ENCODE assay signal across 8 mouse cellular contexts in genomic region chr17:15375701-15376493, GRCm38 (mm10). TPM values are rescaled to one million over a fixed set of nuclear protein-coding genes. Genes with fewer than 3 reads are reported as not detected.
DNase-seq lines count a peak whose midpoint lies in the region; ATAC-seq and TF ChIP-seq lines count a peak whose summit lies in the region.

No protein-coding gene starts in this region.

- H3K9me3 ChIP-seq in embryonic facial prominence, embryonic 10.5 days, result no peaks in the 10 kb centered on the region
- no peaks in the 10 kb centered on the region for H3K9me3 ChIP-seq in heart, embryonic 10.5 days
- no peaks in the 10 kb centered on the region for H3K9me3 ChIP-seq in midbrain, embryonic 16.5 days (replicated peaks; ENCODE audit: control insufficient read depth, low read length, poor library complexity, severe bottlenecking)
- H3K9me3 ChIP-seq in stomach, embryonic 14.5 days (ENCODE audit: control insufficient read depth, low read depth, low read length), result no peaks in the 10 kb centered on the region

- peak; percentile 71; the same call in 1 of the 2 replicates for TF ChIP-seq POLR2A in liver, adult 2 months (IDR thresholded peaks at IDR 0.05; ENCODE audit: extremely low read depth, insufficient read depth, low read length)

- TF ChIP-seq CTCF in liver, adult 2 months (IDR thresholded peaks at IDR 0.05; ENCODE audit: low read depth, low read length), result no peak

- H3K4me1 ChIP-seq in embryonic facial prominence, embryonic 10.5 days, result peaks cover 90% of the 10 kb centered on the region
- peaks cover 50% of the 10 kb centered on the region for H3K4me1 ChIP-seq in heart, embryonic 10.5 days
- H3K4me1 ChIP-seq in liver, adult 2 months (ENCODE audit: control insufficient read depth, insufficient read depth, low read length), result peaks cover 29% of the 10 kb centered on the region
- peaks cover 49% of the 10 kb centered on the region for H3K4me1 ChIP-seq in midbrain, embryonic 16.5 days (ENCODE audit: control insufficient read depth, insufficient read depth, low read length)
- H3K4me1 ChIP-seq in stomach, embryonic 14.5 days (ENCODE audit: control insufficient read depth, insufficient read depth, low read length), result peaks cover 45% of the 10 kb centered on the region

- under 1% methylated on average over 69 of the region's 69 CpGs for WGBS in embryonic facial prominence, embryonic 10.5 days
- WGBS in heart, embryonic 10.5 days, result under 1% methylated on average over 59 of the region's 69 CpGs
- WGBS in liver, adult 2 months, result under 1% methylated on average over 66 of the region's 69 CpGs
- WGBS in midbrain, embryonic 16.5 days, result under 1% methylated on average over 68 of the region's 69 CpGs
- under 1% methylated on average over 69 of the region's 69 CpGs for WGBS in stomach, embryonic 14.5 days

- peak overlapping the region; percentile 70 for H3K4me2 ChIP-seq in midbrain, embryonic 16.5 days (ENCODE audit: low read length)
- H3K4me2 ChIP-seq in stomach, embryonic 14.5 days (replicated peaks; ENCODE audit: low read depth, low read length), result peak overlapping the region; percentile 91

- peak overlapping the region; percentile 93 for H3K9ac ChIP-seq in liver, adult 2 months (ENCODE audit: low read depth, low read length)
- peak overlapping the region; percentile 89 for H3K9ac ChIP-seq in midbrain, embryonic 16.5 days (ENCODE audit: low read depth, low read length)
- peak overlapping the region; percentile 78 for H3K9ac ChIP-seq in stomach, embryonic 14.5 days (replicated peaks; ENCODE audit: low read depth, low read length)

- H3K79me2 ChIP-seq in liver, adult 2 months (ENCODE audit: control insufficient read depth, insufficient read depth, low read length), result no peaks in the 10 kb centered on the region

- peak; percentile 68 for ATAC-seq in midbrain, embryonic 16.5 days
- ATAC-seq in stomach, embryonic 14.5 days (ENCODE audit: insufficient number of reproducible peaks, insufficient read depth, low FRiP score, low read depth), result peak; percentile 24

- peak overlapping the region; percentile 71 for H3K4me3 ChIP-seq in embryonic facial prominence, embryonic 10.5 days
- H3K4me3 ChIP-seq in heart, embryonic 10.5 days, result peak overlapping the region; percentile 67
- H3K4me3 ChIP-seq in liver, adult 2 months (ENCODE audit: insufficient read depth, low read depth, low read length), result peak overlapping the region; percentile 84
- H3K4me3 ChIP-seq in midbrain, embryonic 16.5 days (ENCODE audit: low read depth, low read length), result peak overlapping the region; percentile 71
- H3K4me3 ChIP-seq in stomach, embryonic 14.5 days (ENCODE audit: low read depth, low read length), result peak overlapping the region; percentile 69

- peak overlapping the region; percentile 87 for H3K27ac ChIP-seq in embryonic facial prominence, embryonic 10.5 days (replicated peaks)
- H3K27ac ChIP-seq in heart, embryonic 10.5 days, result peak overlapping the region; percentile 81
- H3K27ac ChIP-seq in liver, adult 2 months (replicated peaks; ENCODE audit: insufficient read depth, low read depth, low read length), result peak overlapping the region; percentile 74
- peak overlapping the region; percentile 97 for H3K27ac ChIP-seq in midbrain, embryonic 16.5 days (ENCODE audit: low read length)
- peak overlapping the region; percentile 75 for H3K27ac ChIP-seq in stomach, embryonic 14.5 days (ENCODE audit: low read length)

- peak; percentile 5 for DNase-seq in thymus, postnatal 0 days (ENCODE audit: low spot score)
- DNase-seq in thymus, adult 18-20 months, result no peak
- DNase-seq in embryonic facial prominence, embryonic 10.5 days (ENCODE audit: low spot score), result peak; percentile 80
- no peak for DNase-seq in heart, embryonic 10.5 days (ENCODE audit: low spot score)
- peak; percentile 84 to 92 for DNase-seq in kidney, adult 8-10 months
- peak; percentile 81 for DNase-seq in liver, adult 2 months (ENCODE audit: extremely low read depth, low read depth, low spot score)

- peaks cover 97% of the 10 kb centered on the region for H3K27me3 ChIP-seq in embryonic facial prominence, embryonic 10.5 days (replicated peaks; ENCODE audit: low read depth, poor library complexity, severe bottlenecking)
- H3K27me3 ChIP-seq in heart, embryonic 10.5 days (ENCODE audit: insufficient read depth, poor library complexity, severe bottlenecking), result peaks cover 94% of the 10 kb centered on the region
- H3K27me3 ChIP-seq in liver, adult 2 months (ENCODE audit: control insufficient read depth, insufficient read depth, low read length), result no peaks in the 10 kb centered on the region
- no peaks in the 10 kb centered on the region for H3K27me3 ChIP-seq in midbrain, embryonic 16.5 days (ENCODE audit: control insufficient read depth, insufficient read depth, low read depth, low read length)
- H3K27me3 ChIP-seq in stomach, embryonic 14.5 days (ENCODE audit: control insufficient read depth, insufficient read depth, low read length), result 0 out of 2 replicates have a peak, but pooled peaks cover 7% of the 10 kb centered on the region

- peaks cover 9% of the 10 kb centered on the region for H3K36me3 ChIP-seq in embryonic facial prominence, embryonic 10.5 days (replicated peaks)
- H3K36me3 ChIP-seq in heart, embryonic 10.5 days, result no peaks in the 10 kb centered on the region
- no peaks in the 10 kb centered on the region for H3K36me3 ChIP-seq in liver, adult 2 months (ENCODE audit: control insufficient read depth, insufficient read depth, low read length)
- no peaks in the 10 kb centered on the region for H3K36me3 ChIP-seq in midbrain, embryonic 16.5 days (ENCODE audit: control insufficient read depth, insufficient read depth, low read length)
- no peaks in the 10 kb centered on the region for H3K36me3 ChIP-seq in stomach, embryonic 14.5 days (ENCODE audit: control insufficient read depth, insufficient read depth, low read length)

RNA-seq across cellular contexts. Expression of gene Dll1, which starts 0.8 kb away (rescaled TPM):
- 4.2 and 4.7 TPM in 2 replicates for polyA plus RNA-seq in thymus, postnatal 0 days (2015; fragmentation: Nextera tagmentation; extraction: Ambion mirVana)
- polyA plus RNA-seq in embryonic facial prominence, embryonic 10.5 days (2016; fragmentation: Nextera tagmentation; extraction: Ambion mirVana), result 13.2 and 22.1 TPM in 2 replicates
- polyA plus RNA-seq in heart, embryonic 10.5 days (2016; fragmentation: Nextera tagmentation; extraction: Ambion mirVana), result 4.9 and 9.7 TPM in 2 replicates
- 4.0 and 4.6 TPM in 2 replicates for total RNA-seq in liver, adult 2 months (2014; rRNA removed)
- 6.9 and 7.1 TPM in 2 replicates for polyA plus RNA-seq in liver, adult 2 months (2012; rRNA removed)
- polyA plus RNA-seq in midbrain, embryonic 16.5 days (2015; fragmentation: Nextera tagmentation; extraction: Ambion mirVana), result 17.8 and 18.5 TPM in 2 replicates
- polyA plus RNA-seq in stomach, embryonic 14.5 days (2014; fragmentation: Nextera tagmentation; extraction: Ambion mirVana), result 12.9 and 13.5 TPM in 2 replicates

RNA-seq across cellular contexts. Expression of gene Fam120b, which starts 20.1 kb away (rescaled TPM):
- 16.2 and 17.2 TPM in 2 replicates for polyA plus RNA-seq in thymus, postnatal 0 days (2015; fragmentation: Nextera tagmentation; extraction: Ambion mirVana)
- 26.9 and 27.3 TPM in 2 replicates for polyA plus RNA-seq in embryonic facial prominence, embryonic 10.5 days (2016; fragmentation: Nextera tagmentation; extraction: Ambion mirVana)
- 17.2 and 20.0 TPM in 2 replicates for polyA plus RNA-seq in heart, embryonic 10.5 days (2016; fragmentation: Nextera tagmentation; extraction: Ambion mirVana)
- 13.3 and 13.4 TPM in 2 replicates for total RNA-seq in liver, adult 2 months (2014; rRNA removed)
- polyA plus RNA-seq in liver, adult 2 months (2012; rRNA removed), result 4.4 and 5.8 TPM in 2 replicates
- 50.0 and 54.3 TPM in 2 replicates for polyA plus RNA-seq in midbrain, embryonic 16.5 days (2015; fragmentation: Nextera tagmentation; extraction: Ambion mirVana)
- 30.3 and 30.7 TPM in 2 replicates for polyA plus RNA-seq in stomach, embryonic 14.5 days (2014; fragmentation: Nextera tagmentation; extraction: Ambion mirVana)

Comparison
In these comparisons a context has a peak if more than half of its experiments do, and no peak if none do; other contexts are left out.
1. DNase-seq: peak in thymus, postnatal 0 days (single experiment), embryonic facial prominence, embryonic 10.5 days (single experiment), kidney, adult 8-10 months (2 of 2) and liver, adult 2 months (single experiment); none in thymus, adult 18-20 months (0 of 2) and heart, embryonic 10.5 days (single experiment).
2. Peak in every context shown above with its lines, with median percentiles within 50 percentile points of each other: H3K27ac ChIP-seq, H3K4me3 ChIP-seq and H3K9ac ChIP-seq.